Mouse (Mus musculus) liver, embryonic 14.5 days (tissue): Measurements from ENCODE around the gene Add1. TPM values are rescaled to one million over a fixed set of nuclear protein-coding genes. Genes with fewer than 3 reads are reported as not detected.
A peak's percentile ranks its signal among the peaks of the same experiment; 100 is the strongest.

Experiments used
- ATAC-seq: fragments of 200-750 bp; cut with Nextera tagmentation; 2 replicates; pipeline ENCODE4 v1.8.0; 2017; ENCODE audit warnings: moderate number of reproducible peaks, mild to moderate bottlenecking, moderate library complexity; ENCODE audit not compliant: insufficient read depth
- DNase-seq, 3 experiments: peaks; one replicate each; pipeline ENCODE4 v3.0.0-alpha.2; 2012 to 2013; ENCODE audit warnings: low read depth in 3 of 3, low spot score in 3 of 3
- H3K27ac ChIP-seq: fragments of 300-500 bp; sonication (generic); 2 replicates; pipeline ENCODE4 v1.5.1; 2014; ENCODE audit warnings: moderate library complexity, mild to moderate bottlenecking, control low read depth, inconsistent platforms
- H3K27me3 ChIP-seq: fragments of 300-500 bp; sonication (generic); 2 replicates; pipeline ENCODE4 v1.6.1; 2014; ENCODE audit warnings: mild to moderate bottlenecking, low read length, moderate library complexity; ENCODE audit not compliant: control insufficient read depth, insufficient read depth
- H3K36me3 ChIP-seq: fragments of 300-500 bp; sonication (generic); replicated peaks from 2 replicates; pipeline ENCODE4 v1.6.1; 2014; ENCODE audit warnings: low read depth; ENCODE audit not compliant: control insufficient read depth, insufficient read depth
- H3K4me1 ChIP-seq, 2 experiments: fragments of 200-500 bp in 1 of 2; fragments of 300-500 bp in 1 of 2; sonication (generic) in 1 of 2; replicated peaks; 2 replicates each; pipeline ENCODE4 v1.6.1; 2012 to 2014; ENCODE audit warnings: antibody characterized with exemption in 1 of 2, inconsistent platforms in 1 of 2, low read length in 1 of 2; ENCODE audit not compliant: control insufficient read depth in 2 of 2, insufficient read depth in 2 of 2
- H3K4me2 ChIP-seq: fragments of 300-500 bp; sonication (generic); 2 replicates; pipeline ENCODE4 v1.6.1; 2014; ENCODE audit warnings: low read depth, mild to moderate bottlenecking, control low read depth, moderate library complexity
- H3K4me3 ChIP-seq, 2 experiments: fragments of 200-500 bp in 1 of 2; fragments of 300-500 bp in 1 of 2; sonication (generic) in 1 of 2; 2 replicates each; pipeline ENCODE4 v1.5.1; 2012 to 2014; ENCODE audit warnings: low read depth in 2 of 2, low read length in 2 of 2, mild to moderate bottlenecking in 2 of 2, control low read depth in 1 of 2, inconsistent platforms in 1 of 2, moderate library complexity in 1 of 2; ENCODE audit not compliant: insufficient read depth in 1 of 2
- H3K9ac ChIP-seq: fragments of 300-500 bp; sonication (generic); replicated peaks from 2 replicates; pipeline ENCODE4 v1.6.1; 2014; ENCODE audit warnings: mild to moderate bottlenecking, control low read depth, moderate library complexity
- H3K9me3 ChIP-seq: fragments of 300-500 bp; sonication (generic); 2 replicates; pipeline ENCODE4 v1.6.1; 2016; ENCODE audit warnings: low read length, mixed read lengths; ENCODE audit not compliant: control insufficient read depth
- CTCF ChIP-seq: IDR thresholded peaks from 2 replicates; pipeline ENCODE4 v1.5.1; 2016; ENCODE audit warnings: antibody characterized with exemption, low read depth, control low read depth
- EP300 ChIP-seq: IDR thresholded peaks from 2 replicates; pipeline ENCODE4 v1.6.1; 2016; ENCODE audit warnings: antibody characterized with exemption, low read depth
- WGBS: fragments of 180-500 bp; shearing (Covaris S2); extraction: QIAGEN DNeasy Blood & Tissue Kit; methylation state at CpG from one replicate; pipeline ENCODE4 v1.1.7; 2014; ENCODE audit not compliant: insufficient replicate concordance; 5-methylcytosine and 5-hydroxymethylcytosine counted together
- polyA plus RNA-seq, 2 experiments: library from polyadenylated mRNA; depleted of rRNA in 1 of 2; stranded (reverse) in 1 of 2; unstranded in 1 of 2; fragments of >200 nt; fragmentation: Nextera tagmentation in 1 of 2; extraction: Ambion mirVana in 1 of 2; gene quantifications; 2 replicates each; pipeline versions ENCODE4 v1.2.1 to v1.2.3; 2012 to 2014

Gene Add1
- polyA plus RNA-seq, 2 experiments: 113 to 118 TPM

GRCm38 (mm10) chr5:34632996-34633395 lies 59.5 kb downstream of the Add1 start:
- ATAC-seq: peak; percentile 32
- H3K4me2 ChIP-seq: peak overlapping the region; percentile 13

GRCm38 (mm10) chr5:34633641-34634040 lies 60.2 kb downstream of the Add1 start:
- WGBS: 76% methylated on average over 4 of the region's 4 CpGs
- peaks cover 72% of the 10 kb centered on the region for H3K36me3 ChIP-seq
- H3K27ac ChIP-seq: no peak overlapping the region
- no peak for TF ChIP-seq CTCF
- no peak for TF ChIP-seq EP300
- H3K27me3 ChIP-seq: no peaks in the 10 kb centered on the region
- H3K4me1 ChIP-seq: peaks cover 14 to 25% of the 10 kb centered on the region in 2 experiments
- H3K4me2 ChIP-seq: peak overlapping the region; percentile 13
- DNase-seq: no peak
- no peak overlapping the region for H3K4me3 ChIP-seq
- no peak for ATAC-seq
- no peaks in the 10 kb centered on the region for H3K9me3 ChIP-seq
- no peak overlapping the region for H3K9ac ChIP-seq

More at GRCm38 (mm10) chr5:34632996-34633395, 59.5 kb downstream of the Add1 start:
- H3K9ac ChIP-seq: no peak overlapping the region
- WGBS: 52% methylated on average over 2 of the region's 2 CpGs
- peaks cover 14 to 25% of the 10 kb centered on the region in 2 experiments for H3K4me1 ChIP-seq
- no peaks in the 10 kb centered on the region for H3K27me3 ChIP-seq
- H3K27ac ChIP-seq: peak overlapping the region; percentile 55; the same call in 1 of the 2 replicates
- peaks cover 75% of the 10 kb centered on the region for H3K36me3 ChIP-seq
- TF ChIP-seq CTCF: no peak
- no peaks in the 10 kb centered on the region for H3K9me3 ChIP-seq
- DNase-seq: peak; percentile 43 to 64 (median 55)
- no peak overlapping the region for H3K4me3 ChIP-seq

GRCm38 (mm10) chr5:34634746-34635400 lies 61.4 kb downstream of the Add1 start:
- H3K27ac ChIP-seq: no peak overlapping the region
- 57% methylated on average over 13 of the region's 13 CpGs for WGBS
- no peak overlapping the region; the same call in 1 of the 2 replicates for H3K9ac ChIP-seq
- H3K4me2 ChIP-seq: peak overlapping the region; percentile 95; the same call in 1 of the 2 replicates
- no peaks in the 10 kb centered on the region for H3K27me3 ChIP-seq
- no peak overlapping the region for H3K4me3 ChIP-seq
- H3K36me3 ChIP-seq: peaks cover 64% of the 10 kb centered on the region
- TF ChIP-seq CTCF (no peak), EP300 (no peak)
- peaks cover 14 to 25% of the 10 kb centered on the region in 2 experiments for H3K4me1 ChIP-seq
- no peak for ATAC-seq
- no peaks in the 10 kb centered on the region for H3K9me3 ChIP-seq
- no peak for DNase-seq

- peaks cover 14 to 25% of the 10 kb centered on the region in 2 experiments for H3K4me1 ChIP-seq
- peak overlapping the region; percentile 76 for H3K27ac ChIP-seq
- 57% methylated on average over 10 of the region's 10 CpGs for WGBS
- peak overlapping the region; percentile 95 for H3K4me2 ChIP-seq
- H3K9me3 ChIP-seq: no peaks in the 10 kb centered on the region
- H3K27me3 ChIP-seq: no peaks in the 10 kb centered on the region
- peak overlapping the region; percentile 75 for H3K9ac ChIP-seq
- DNase-seq (no peak), ATAC-seq (no peak)
- TF ChIP-seq CTCF: no peak
- no peak for TF ChIP-seq EP300
- peak overlapping the region; percentile 70 to 71 for H3K4me3 ChIP-seq
- peaks cover 56% of the 10 kb centered on the region for H3K36me3 ChIP-seq
These were observed 62.3 kb downstream of the Add1 start for GRCm38 (mm10) chr5:34635665-34636192.

GRCm38 (mm10) chr5:34636481-34637287 lies 63.2 kb downstream of the Add1 start, which contains the start of gene Mfsd10:
Mfsd10 (minus strand) TSS chr5:34637212.
- DNase-seq (peak; percentile 70 to 82 (median 76)), ATAC-seq (peak; percentile 85)
- Histone ChIP-seq H3K27me3 (no peaks in the 10 kb centered on the region), H3K9ac (peak within 1 kb of the TSS; percentile 75), H3K4me3 (peak within 1 kb of the TSS; percentile 70 to 71), H3K27ac (peak within 1 kb of the TSS; percentile 76), H3K4me2 (peak within 1 kb of the TSS; percentile 95), H3K36me3 (peaks cover 51% of the 10 kb centered on the region), H3K4me1 (peaks cover 14 to 25% of the 10 kb centered on the region in 2 experiments), H3K9me3 (no peaks in the 10 kb centered on the region)
- WGBS: under 1% methylated on average over 48 of the region's 48 CpGs
- TF ChIP-seq EP300 (no peak; the same call in 1 of the 2 replicates), CTCF (peak; percentile 78)
